Mouse (Mus musculus) embryo, embryonic 11.5 days (tissue): ENCODE data around the gene Olfr549.

ENCODE experiments used
- DNase-seq: peaks from one replicate; pipeline ENCODE4 v3.0.0-alpha.2; 2012; ENCODE audit warnings: low read depth, low spot score

Gene Olfr549

GRCm38 (mm10) chr7:102591786-102592185 lies 42.1 kb downstream of the Olfr549 start, which contains the start of gene Olfr551:
Gene Olfr551, minus strand, starts transcription at chr7:102591886.
- DNase-seq: no peak

GRCm38 (mm10) chr7:102597378-102598031 lies 47.8 kb downstream of the Olfr549 start, which contains the start of gene Olfr552:
Gene Olfr552, plus strand, starts transcription at chr7:102597770.
- no peak for DNase-seq
